Mouse (Mus musculus): ENCODE measurements at regions not wholly inside any gene's neighbourhood (a gene's known extent, or its start where the extent isn't known, plus 50 kb on each side); places are given as distances from the start of the nearest gene placed in this dataset.

DNA sequence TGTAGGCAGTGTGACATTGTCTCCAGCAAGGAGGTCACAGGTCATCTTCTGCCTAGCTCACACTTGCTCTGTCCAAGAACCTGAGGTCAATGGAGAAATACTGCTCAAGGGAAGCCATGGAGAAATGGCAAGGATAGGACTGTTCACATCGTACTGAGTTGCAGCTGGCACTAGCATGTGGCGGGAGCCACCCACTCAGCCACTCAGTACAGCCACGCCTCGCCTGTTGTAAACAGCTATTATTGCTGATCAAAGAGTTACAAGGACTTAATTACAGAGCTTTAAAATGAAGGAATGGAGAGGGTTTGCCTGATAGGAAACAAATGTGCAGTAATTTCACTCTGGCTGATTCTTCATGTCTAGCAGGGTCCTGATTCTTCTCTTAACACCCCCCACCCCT is 64.8 kb downstream of the Dll1 start:
- in situ Hi-C loops (cut with MboI; ENCODE audit: low sequenced_read_pairs in 2 of 2, unreplicated experiment in 2 of 2): no loop called here
- H3K9ac ChIP-seq (ENCODE audit: insufficient read depth, low read depth, low read length, poor library complexity, severe bottlenecking): no peak overlapping the region
- TF ChIP-seq CHD2 (IDR thresholded peaks at IDR 0.05; ENCODE audit: low read depth, low read length): no peak
- TF ChIP-seq ZNF384 (IDR thresholded peaks at IDR 0.05; ENCODE audit: low read depth, low read length): no peak
- no peak for TF ChIP-seq HCFC1 (IDR thresholded peaks at IDR 0.05; ENCODE audit: borderline replicate concordance, insufficient read depth, low read length)
- no peak for TF ChIP-seq MAFK (IDR thresholded peaks at IDR 0.05; ENCODE audit: insufficient read depth, low read depth, low read length)
- no peak for TF ChIP-seq ZC3H11A (IDR thresholded peaks at IDR 0.05; ENCODE audit: borderline replicate concordance, low read depth, low read length)
- no peaks in the 10 kb centered on the region for H3K9me3 ChIP-seq (ENCODE audit: control insufficient read depth, insufficient read depth, low read depth, low read length)
- no peaks in the 10 kb centered on the region for H3K36me3 ChIP-seq (ENCODE audit: control insufficient read depth, insufficient read depth, low read length, poor library complexity, severe bottlenecking)
- H3K4me3 ChIP-seq (ENCODE audit: insufficient read depth in 1 of 2, low read depth in 1 of 2, low read length in 2 of 2, poor library complexity in 1 of 2, severe bottlenecking in 1 of 2): no peak overlapping the region
- 0 out of 4 replicates have a peak, but pooled peaks cover 0 to 2% of the 10 kb centered on the region in 2 experiments for H3K4me1 ChIP-seq (ENCODE audit: control insufficient read depth in 2 of 2, insufficient read depth in 2 of 2, low read length in 2 of 2, poor library complexity in 1 of 2)
- DNase-seq (ENCODE audit: low read depth, low spot score): no peak
- H3K27ac ChIP-seq (ENCODE audit: insufficient read depth, low read depth, low read length, poor library complexity, severe bottlenecking): no peak overlapping the region

DNA sequence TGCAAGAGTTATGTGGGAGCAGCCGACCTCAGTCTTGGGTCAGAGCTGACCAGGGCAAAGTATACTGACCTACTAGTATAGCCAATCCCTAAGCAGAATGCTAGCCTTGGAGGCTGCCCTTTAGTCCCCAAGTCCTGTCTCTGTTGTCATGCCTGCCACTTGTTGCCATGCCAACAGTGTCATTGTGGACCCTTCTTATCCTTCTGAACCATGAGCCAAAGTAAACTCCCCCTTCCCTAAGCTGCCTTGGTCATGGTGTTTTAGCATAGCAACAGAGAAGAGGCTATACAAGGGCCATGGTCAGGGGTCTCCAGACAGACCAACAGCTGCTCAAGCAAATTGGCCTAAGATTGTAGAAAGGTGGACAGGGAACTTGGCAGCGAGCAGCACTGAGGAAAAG is 66.2 kb downstream of the Dll1 start:
- H3K27ac ChIP-seq (ENCODE audit: insufficient read depth, low read depth, low read length, poor library complexity, severe bottlenecking): no peak overlapping the region
- H3K4me1 ChIP-seq (ENCODE audit: control insufficient read depth in 2 of 2, insufficient read depth in 2 of 2, low read length in 2 of 2, poor library complexity in 1 of 2): 0 out of 4 replicates have a peak, but pooled peaks cover 0 to 2% of the 10 kb centered on the region in 2 experiments
- no peak overlapping the region for H3K4me3 ChIP-seq (ENCODE audit: insufficient read depth in 1 of 2, low read depth in 1 of 2, low read length in 2 of 2, poor library complexity in 1 of 2, severe bottlenecking in 1 of 2)
- no peaks in the 10 kb centered on the region for H3K9me3 ChIP-seq (ENCODE audit: control insufficient read depth, insufficient read depth, low read depth, low read length)
- no peaks in the 10 kb centered on the region for H3K36me3 ChIP-seq (ENCODE audit: control insufficient read depth, insufficient read depth, low read length, poor library complexity, severe bottlenecking)
- in situ Hi-C loops (cut with MboI; ENCODE audit: low sequenced_read_pairs in 2 of 2, unreplicated experiment in 2 of 2): no loop called here
- TF ChIP-seq ZC3H11A (IDR thresholded peaks at IDR 0.05; ENCODE audit: borderline replicate concordance, low read depth, low read length) (no peak), CHD2 (IDR thresholded peaks at IDR 0.05; ENCODE audit: low read depth, low read length) (no peak), MAFK (IDR thresholded peaks at IDR 0.05; ENCODE audit: insufficient read depth, low read depth, low read length) (no peak), ZNF384 (IDR thresholded peaks at IDR 0.05; ENCODE audit: low read depth, low read length) (no peak), HCFC1 (IDR thresholded peaks at IDR 0.05; ENCODE audit: borderline replicate concordance, insufficient read depth, low read length) (no peak)
- no peak overlapping the region for H3K9ac ChIP-seq (ENCODE audit: insufficient read depth, low read depth, low read length, poor library complexity, severe bottlenecking)
- no peak for DNase-seq (ENCODE audit: low read depth, low spot score)

DNA sequence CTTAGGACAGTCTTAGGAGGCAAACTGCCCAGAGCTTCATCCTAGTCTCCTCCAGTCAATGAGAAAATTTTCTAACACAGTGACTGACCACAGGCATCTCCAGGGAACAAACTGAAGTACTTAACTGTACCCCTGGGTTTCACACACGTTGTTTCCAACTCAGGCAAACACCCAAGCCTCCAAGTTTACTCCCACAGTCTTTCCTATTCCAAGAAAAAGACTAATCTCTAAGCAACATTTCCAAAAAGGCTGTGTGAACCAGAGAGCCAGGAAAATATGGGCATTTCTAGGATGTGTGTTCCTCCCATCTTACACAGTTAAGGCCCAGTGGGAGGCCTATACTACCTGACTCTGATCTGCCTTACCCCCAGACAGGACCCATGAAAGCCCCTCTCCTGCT is 74.6 kb downstream of the Dll1 start:
- no peaks in the 10 kb centered on the region for H3K9me3 ChIP-seq (ENCODE audit: control insufficient read depth, insufficient read depth, low read depth, low read length)
- DNase-seq (ENCODE audit: low read depth, low spot score): no peak

DNA sequence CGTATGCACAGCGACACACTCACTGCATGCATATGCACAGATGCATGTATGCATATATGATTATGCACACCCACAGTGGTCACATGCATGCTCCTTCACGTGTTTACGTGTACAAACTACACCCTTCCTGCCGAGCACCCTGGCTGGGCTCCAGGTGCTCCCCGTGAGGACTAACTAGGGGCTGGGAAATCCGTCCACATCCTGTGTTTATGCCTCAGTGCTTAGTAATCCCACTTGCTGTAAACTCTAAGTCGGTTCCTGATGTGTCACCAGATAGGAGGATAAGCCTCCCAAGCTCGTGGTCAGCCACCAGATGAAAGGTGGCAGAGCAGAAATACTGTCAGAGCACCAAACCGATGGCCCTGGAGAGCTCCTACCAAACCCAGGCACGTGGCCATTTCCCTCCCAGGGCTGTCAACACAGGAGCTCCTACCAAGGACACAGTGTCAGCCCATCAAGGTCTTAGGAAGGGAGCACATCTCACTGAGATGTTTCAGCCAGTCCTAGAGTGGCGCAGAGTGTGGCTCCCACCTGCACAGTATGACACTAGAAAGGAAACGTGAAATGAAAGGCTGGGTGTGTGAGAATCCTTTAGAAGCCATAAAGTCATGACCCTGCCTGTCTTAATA is 76.8 kb downstream of the Dll1 start:
- no peak for TF ChIP-seq MAFK (IDR thresholded peaks at IDR 0.05; ENCODE audit: insufficient read depth, low read depth, low read length)
- no peak for TF ChIP-seq ZC3H11A (IDR thresholded peaks at IDR 0.05; ENCODE audit: borderline replicate concordance, low read depth, low read length)
- TF ChIP-seq HCFC1 (IDR thresholded peaks at IDR 0.05; ENCODE audit: borderline replicate concordance, insufficient read depth, low read length): no peak
- TF ChIP-seq ZNF384 (IDR thresholded peaks at IDR 0.05; ENCODE audit: low read depth, low read length): no peak
- no peak for TF ChIP-seq CHD2 (IDR thresholded peaks at IDR 0.05; ENCODE audit: low read depth, low read length)
- in situ Hi-C loops (cut with MboI; ENCODE audit: low sequenced_read_pairs in 2 of 2, unreplicated experiment in 2 of 2): no loop called here
- Histone ChIP-seq H3K9me3 (ENCODE audit: control insufficient read depth, insufficient read depth, low read depth, low read length) (no peaks in the 10 kb centered on the region), H3K4me1 (ENCODE audit: control insufficient read depth in 2 of 2, insufficient read depth in 2 of 2, low read length in 2 of 2, poor library complexity in 1 of 2) (no peaks in the 10 kb centered on the region), H3K9ac (ENCODE audit: insufficient read depth, low read depth, low read length, poor library complexity, severe bottlenecking) (no peak overlapping the region), H3K36me3 (ENCODE audit: control insufficient read depth, insufficient read depth, low read length, poor library complexity, severe bottlenecking) (no peaks in the 10 kb centered on the region), H3K4me3 (ENCODE audit: insufficient read depth in 1 of 2, low read depth in 1 of 2, low read length in 2 of 2, poor library complexity in 1 of 2, severe bottlenecking in 1 of 2) (no peak overlapping the region), H3K27ac (ENCODE audit: insufficient read depth, low read depth, low read length, poor library complexity, severe bottlenecking) (no peak overlapping the region)
- no peak for DNase-seq (ENCODE audit: low read depth, low spot score)

More for the DNA sequence above, 74.6 kb downstream of the Dll1 start:
- Histone ChIP-seq H3K4me1 (ENCODE audit: control insufficient read depth in 2 of 2, insufficient read depth in 2 of 2, low read length in 2 of 2, poor library complexity in 1 of 2) (no peaks in the 10 kb centered on the region), H3K4me3 (ENCODE audit: insufficient read depth in 1 of 2, low read depth in 1 of 2, low read length in 2 of 2, poor library complexity in 1 of 2, severe bottlenecking in 1 of 2) (no peak overlapping the region), H3K9ac (ENCODE audit: insufficient read depth, low read depth, low read length, poor library complexity, severe bottlenecking) (no peak overlapping the region), H3K36me3 (ENCODE audit: control insufficient read depth, insufficient read depth, low read length, poor library complexity, severe bottlenecking) (no peaks in the 10 kb centered on the region), H3K27ac (ENCODE audit: insufficient read depth, low read depth, low read length, poor library complexity, severe bottlenecking) (no peak overlapping the region)
- TF ChIP-seq HCFC1 (IDR thresholded peaks at IDR 0.05; ENCODE audit: borderline replicate concordance, insufficient read depth, low read length) (no peak), ZNF384 (IDR thresholded peaks at IDR 0.05; ENCODE audit: low read depth, low read length) (no peak)
- in situ Hi-C loops (cut with MboI; ENCODE audit: low sequenced_read_pairs in 2 of 2, unreplicated experiment in 2 of 2): no loop called here

DNA sequence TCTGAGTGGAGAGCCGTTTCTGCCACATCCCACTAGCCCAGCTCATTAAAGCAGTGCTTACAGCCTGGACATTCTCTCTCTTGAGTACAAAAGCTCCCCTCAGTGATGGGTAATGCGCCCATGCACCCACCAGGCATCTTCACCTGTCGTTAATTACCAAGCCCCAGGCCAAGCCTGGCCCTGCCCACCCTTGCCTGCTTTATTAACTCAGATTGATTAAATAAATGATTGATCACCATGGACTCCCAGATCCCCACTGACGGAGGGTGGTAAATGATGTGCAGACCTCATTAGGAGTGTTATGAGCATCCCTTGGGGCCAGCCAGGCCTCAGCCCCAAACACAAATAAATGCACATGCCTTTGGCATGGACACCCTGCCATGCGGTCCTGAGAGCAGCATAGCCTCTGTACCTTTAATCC is 82.5 kb downstream of the Dll1 start:
- no peak overlapping the region for H3K9ac ChIP-seq (ENCODE audit: insufficient read depth, low read depth, low read length, poor library complexity, severe bottlenecking)
- TF ChIP-seq ZC3H11A (IDR thresholded peaks at IDR 0.05; ENCODE audit: borderline replicate concordance, low read depth, low read length) (no peak), HCFC1 (IDR thresholded peaks at IDR 0.05; ENCODE audit: borderline replicate concordance, insufficient read depth, low read length) (no peak), ZNF384 (IDR thresholded peaks at IDR 0.05; ENCODE audit: low read depth, low read length) (no peak), CHD2 (IDR thresholded peaks at IDR 0.05; ENCODE audit: low read depth, low read length) (no peak), MAFK (IDR thresholded peaks at IDR 0.05; ENCODE audit: insufficient read depth, low read depth, low read length) (no peak)
- no peak overlapping the region for H3K27ac ChIP-seq (ENCODE audit: insufficient read depth, low read depth, low read length, poor library complexity, severe bottlenecking)
- no peak overlapping the region for H3K4me3 ChIP-seq (ENCODE audit: insufficient read depth in 1 of 2, low read depth in 1 of 2, low read length in 2 of 2, poor library complexity in 1 of 2, severe bottlenecking in 1 of 2)
- no peaks in the 10 kb centered on the region for H3K9me3 ChIP-seq (ENCODE audit: control insufficient read depth, insufficient read depth, low read depth, low read length)
- no peaks in the 10 kb centered on the region for H3K36me3 ChIP-seq (ENCODE audit: control insufficient read depth, insufficient read depth, low read length, poor library complexity, severe bottlenecking)
- no peak for DNase-seq (ENCODE audit: low read depth, low spot score)
- in situ Hi-C loops (cut with MboI; ENCODE audit: low sequenced_read_pairs in 2 of 2, unreplicated experiment in 2 of 2): no loop called here
- H3K4me1 ChIP-seq (ENCODE audit: control insufficient read depth in 2 of 2, insufficient read depth in 2 of 2, low read length in 2 of 2, poor library complexity in 1 of 2): peaks cover 0 to 7% of the 10 kb centered on the region in 2 experiments; a peak in 2 of 4 replicates
